1 mouse cellular context compared by ENCODE assay signal in genomic region chr6:87072759-87073158, GRCm38 (mm10).
TF ChIP-seq lines count a peak whose summit lies in the region.

No protein-coding gene starts in this region.

TF ChIP-seq in MEL, 35 proteins besides CTCF, POLR2A, EP300 and RAD21 (continued from another document):
- TF ChIP-seq CHD2 (IDR thresholded peaks at IDR 0.05; ENCODE audit: low read length) (no peak), UBTF (IDR thresholded peaks at IDR 0.05; ENCODE audit: borderline replicate concordance, insufficient read depth, low read depth, low read length) (no peak), SMC3 (IDR thresholded peaks at IDR 0.05; ENCODE audit: low read depth, low read length) (no peak), HCFC1 (IDR thresholded peaks at IDR 0.05; ENCODE audit: low read depth, low read length) (no peak), GABPA (IDR thresholded peaks at IDR 0.05; ENCODE audit: low read depth, low read length) (no peak), USF2 (IDR thresholded peaks at IDR 0.05; ENCODE audit: borderline replicate concordance in 1 of 2, insufficient read depth in 1 of 2, low read depth in 1 of 2, low read length in 2 of 2) (no peak), TCF12 (IDR thresholded peaks at IDR 0.05; ENCODE audit: low read depth, low read length) (peak; percentile 92), CHD1 (IDR thresholded peaks at IDR 0.05; ENCODE audit: low read depth, low read length) (no peak), MYC (IDR thresholded peaks at IDR 0.05; ENCODE audit: low read depth, low read length) (no peak), TAL1 (IDR thresholded peaks at IDR 0.05; ENCODE audit: low read length) (no peak), POLR2AphosphoS5 (IDR thresholded peaks at IDR 0.05; ENCODE audit: borderline replicate concordance, low read depth, low read length) (no peak), MEF2A (IDR thresholded peaks at IDR 0.05; ENCODE audit: extremely low read depth, insufficient replicate concordance, low read depth, low read length, poor library complexity, severe bottlenecking) (no peak), ELF1 (IDR thresholded peaks at IDR 0.05; ENCODE audit: low read depth, low read length) (peak; percentile 33; the same call in 1 of the 2 replicates), ETS1 (IDR thresholded peaks at IDR 0.05; ENCODE audit: low read depth, low read length) (peak; percentile 92), KAT2A (conservative IDR thresholded peaks at IDR 0.05; ENCODE audit: low read depth, low read length) (peak; percentile 14; the same call in 1 of the 2 replicates)
